ENCODE assay signal across 26 mouse cellular contexts in the genomic region with DNA sequence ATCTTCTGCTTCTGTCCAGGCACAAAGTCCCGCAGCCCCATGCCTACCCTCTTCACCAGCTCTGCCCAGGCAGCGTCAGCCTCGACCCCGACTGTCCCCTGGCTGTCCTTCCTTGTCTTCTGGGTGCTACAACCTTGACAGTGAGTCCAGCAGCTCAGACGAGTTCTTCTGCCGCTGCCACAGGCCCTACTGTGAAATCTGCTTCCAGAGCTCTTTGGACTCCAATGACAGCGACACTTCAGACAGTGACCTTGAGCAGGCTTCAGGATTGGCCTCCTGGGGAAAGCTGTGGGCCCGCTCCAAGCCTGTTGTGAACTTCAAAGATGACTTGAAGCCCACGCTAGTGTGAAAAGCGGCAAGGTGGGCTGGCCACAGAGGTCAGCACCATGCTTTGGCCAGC.
DNase-seq lines count a peak whose midpoint lies in the region; ATAC-seq and TF ChIP-seq lines count a peak whose summit lies in the region.
"Had no signal": no experiment of that assay in that cellular context is flagged by ENCODE, and none has a peak within 500 bp of the region (broad histone marks: within the 10 kb centered on the region; RNA-seq: fewer than 3 reads in every experiment).

No protein-coding gene starts in this region.

- no peak for ATAC-seq in liver, postnatal 0 days
- no peak for ATAC-seq in liver, embryonic 12.5 days
- ATAC-seq in stomach, postnatal 0 days (ENCODE audit: low FRiP score, low TSS enrichment): no peak
- no peak for ATAC-seq in monocyte, adult 5-6 weeks (replicated peaks; ENCODE audit: insufficient number of reproducible peaks, low FRiP score, low TSS enrichment, poor library complexity, severe bottlenecking)
- ATAC-seq: CD4-positive, CD25-positive, alpha-beta regulatory T cell, adult 4 months; forebrain, embryonic 16.5 days; hindbrain, postnatal 0 days; inflammation-experienced regulatory T-cells, adult 6 months had no signal

- no peaks in the 10 kb centered on the region for H3K36me3 ChIP-seq in heart, embryonic 10.5 days
- no peaks in the 10 kb centered on the region for H3K36me3 ChIP-seq in liver, postnatal 0 days (replicated peaks; ENCODE audit: insufficient read depth, low read length)
- H3K36me3 ChIP-seq in liver, embryonic 12.5 days: no peaks in the 10 kb centered on the region
- no peaks in the 10 kb centered on the region for H3K36me3 ChIP-seq in limb, embryonic 10.5 days
- no peaks in the 10 kb centered on the region for H3K36me3 ChIP-seq in stomach, postnatal 0 days (ENCODE audit: control insufficient read depth, insufficient read depth, low read length)
- H3K36me3 ChIP-seq: embryonic facial prominence, embryonic 12.5 days; embryonic facial prominence, embryonic 15.5 days; forebrain, embryonic 12.5 days had no signal

- DNase-seq in heart, embryonic 10.5 days (ENCODE audit: low spot score): peak; percentile 73
- DNase-seq in heart, adult 9 months (ENCODE audit: low spot score in 2 of 2): no peak
- DNase-seq in liver, postnatal 0 days: peak; percentile 11
- DNase-seq in limb, embryonic 10.5 days (ENCODE audit: low spot score): peak; percentile 24
- peak; percentile 9 for DNase-seq in stomach, postnatal 0 days (ENCODE audit: low spot score)
- DNase-seq: adrenal gland, adult 2 months; adrenal gland, postnatal 14 days; cerebellum, adult 11 months; cerebellum, adult 2 months; cerebellum, adult 9-11 months; cerebellum, postnatal 25 days; gastrocnemius, postnatal 10 days; gastrocnemius, postnatal 36 days; heart, postnatal 10 days; heart, postnatal 4 days had no signal

- no peak for TF ChIP-seq EP300 in liver, postnatal 0 days (IDR thresholded peaks at IDR 0.05; ENCODE audit: low read depth)
- no peak for TF ChIP-seq EP300 in stomach, postnatal 0 days (optimal IDR thresholded peaks at IDR 0.05)

- no peak overlapping the region for H3K9ac ChIP-seq in liver, postnatal 0 days (replicated peaks)
- H3K9ac ChIP-seq in liver, embryonic 12.5 days: no peak overlapping the region
- no peak overlapping the region for H3K9ac ChIP-seq in stomach, postnatal 0 days (ENCODE audit: low read length)
- H3K9ac ChIP-seq: embryonic facial prominence, embryonic 12.5 days; embryonic facial prominence, embryonic 15.5 days; forebrain, embryonic 12.5 days; hindbrain, embryonic 14.5 days had no signal

- no peaks in the 10 kb centered on the region for H3K9me3 ChIP-seq in heart, embryonic 10.5 days
- H3K9me3 ChIP-seq in liver, postnatal 0 days (ENCODE audit: low read length): no peaks in the 10 kb centered on the region
- H3K9me3 ChIP-seq in liver, embryonic 12.5 days (replicated peaks): no peaks in the 10 kb centered on the region
- no peaks in the 10 kb centered on the region for H3K9me3 ChIP-seq in limb, embryonic 10.5 days (replicated peaks)
- H3K9me3 ChIP-seq in stomach, postnatal 0 days (ENCODE audit: control insufficient read depth, low read length): no peaks in the 10 kb centered on the region
- H3K9me3 ChIP-seq: embryonic facial prominence, embryonic 12.5 days; embryonic facial prominence, embryonic 15.5 days; forebrain, embryonic 12.5 days had no signal

- TF ChIP-seq CTCF in liver, postnatal 0 days (IDR thresholded peaks at IDR 0.05; ENCODE audit: low read depth): no peak
- TF ChIP-seq CTCF in stomach, postnatal 0 days (IDR thresholded peaks at IDR 0.05; ENCODE audit: low read depth): no peak

- H3K4me3 ChIP-seq in heart, embryonic 10.5 days: no peak overlapping the region
- no peak overlapping the region for H3K4me3 ChIP-seq in liver, postnatal 0 days (ENCODE audit: low read depth, low read length)
- H3K4me3 ChIP-seq in liver, embryonic 12.5 days: no peak overlapping the region
- no peak overlapping the region for H3K4me3 ChIP-seq in limb, embryonic 10.5 days
- H3K4me3 ChIP-seq in stomach, postnatal 0 days (ENCODE audit: low read depth, low read length): no peak overlapping the region
- H3K4me3 ChIP-seq: embryonic facial prominence, embryonic 12.5 days; embryonic facial prominence, embryonic 15.5 days; forebrain, embryonic 12.5 days had no signal

- peaks cover 20% of the 10 kb centered on the region for H3K4me1 ChIP-seq in heart, embryonic 10.5 days
- H3K4me1 ChIP-seq in liver, postnatal 0 days (ENCODE audit: insufficient read depth): no peaks in the 10 kb centered on the region; the same call in 1 of the 2 replicates
- no peaks in the 10 kb centered on the region for H3K4me1 ChIP-seq in liver, embryonic 12.5 days
- H3K4me1 ChIP-seq in limb, embryonic 10.5 days: no peaks in the 10 kb centered on the region
- H3K4me1 ChIP-seq in stomach, postnatal 0 days (replicated peaks; ENCODE audit: control insufficient read depth, insufficient read depth): no peaks in the 10 kb centered on the region
- H3K4me1 ChIP-seq: embryonic facial prominence, embryonic 12.5 days; embryonic facial prominence, embryonic 15.5 days had no signal

- 67% methylated on average over 10 of the region's 10 CpGs for WGBS in heart, embryonic 10.5 days
- 78% methylated on average over 10 of the region's 10 CpGs for WGBS in liver, postnatal 0 days (ENCODE audit: insufficient replicate concordance)
- 77% methylated on average over 10 of the region's 10 CpGs for WGBS in liver, embryonic 12.5 days (ENCODE audit: insufficient replicate concordance)
- 79% methylated on average over 10 of the region's 10 CpGs for WGBS in limb, embryonic 10.5 days
- WGBS in stomach, postnatal 0 days: 89% methylated on average over 10 of the region's 10 CpGs

- peak overlapping the region; percentile 56 for H3K27ac ChIP-seq in heart, embryonic 10.5 days
- no peak overlapping the region for H3K27ac ChIP-seq in liver, postnatal 0 days (ENCODE audit: low read depth)
- no peak overlapping the region for H3K27ac ChIP-seq in liver, embryonic 12.5 days
- H3K27ac ChIP-seq in limb, embryonic 10.5 days: no peak overlapping the region
- H3K27ac ChIP-seq in stomach, postnatal 0 days (replicated peaks): no peak overlapping the region
- H3K27ac ChIP-seq: embryonic facial prominence, embryonic 12.5 days; embryonic facial prominence, embryonic 15.5 days; forebrain, embryonic 12.5 days; hindbrain, embryonic 14.5 days; hindbrain, postnatal 0 days had no signal

- no peak overlapping the region for H3K4me2 ChIP-seq in liver, postnatal 0 days (ENCODE audit: low read depth, low read length)
- no peak overlapping the region for H3K4me2 ChIP-seq in liver, embryonic 12.5 days
- no peak overlapping the region for H3K4me2 ChIP-seq in stomach, postnatal 0 days (replicated peaks; ENCODE audit: low read depth)
- H3K4me2 ChIP-seq: embryonic facial prominence, embryonic 12.5 days; embryonic facial prominence, embryonic 15.5 days; forebrain, embryonic 12.5 days; heart, embryonic 11.5 days; hindbrain, embryonic 14.5 days had no signal

- no peaks in the 10 kb centered on the region for H3K27me3 ChIP-seq in heart, embryonic 10.5 days (ENCODE audit: insufficient read depth, poor library complexity, severe bottlenecking)
- no peaks in the 10 kb centered on the region for H3K27me3 ChIP-seq in liver, postnatal 0 days (ENCODE audit: insufficient read depth, low read length)
- H3K27me3 ChIP-seq in liver, embryonic 12.5 days (replicated peaks): no peaks in the 10 kb centered on the region
- H3K27me3 ChIP-seq in limb, embryonic 10.5 days (ENCODE audit: low read depth, poor library complexity, severe bottlenecking): no peaks in the 10 kb centered on the region
- no peaks in the 10 kb centered on the region for H3K27me3 ChIP-seq in stomach, postnatal 0 days (ENCODE audit: control insufficient read depth, insufficient read depth, low read length)
- H3K27me3 ChIP-seq: embryonic facial prominence, embryonic 12.5 days; embryonic facial prominence, embryonic 15.5 days; forebrain, embryonic 12.5 days had no signal

Comparison
In these comparisons a context has a peak if more than half of its experiments do, and no peak if none do; other contexts are left out.
1. DNase-seq: peak in heart, embryonic 10.5 days (single experiment), liver, postnatal 0 days (single experiment), limb, embryonic 10.5 days (single experiment) and stomach, postnatal 0 days (single experiment); none in heart, adult 9 months (0 of 2).